Mouse (Mus musculus): ENCODE data around the gene Rpl4.
"Not testable (repeated sequence)": the region's sequence is repeated elsewhere in the genome, so short reads cannot be mapped to it uniquely, and the experiment has no call there.

Gene Rpl4

GRCm38 (mm10) chr9:64172816-64173665 lies at the start of gene Rpl4, which contains the start of gene Zwilch:
Rpl4 (plus strand) TSS chr9:64173375.
Zwilch (minus strand) TSS chr9:64173104.
- peak; percentile 97 for DNase-seq (ENCODE audit: inconsistent ontology term)

GRCm38 (mm10) chr9:64124846-64125245 lies 48.3 kb upstream of the Rpl4 start:
- DNase-seq (ENCODE audit: inconsistent ontology term): peak; percentile 44

- DNase-seq (ENCODE audit: inconsistent ontology term): peak; percentile 26
These were observed 47.9 kb upstream of the Rpl4 start for GRCm38 (mm10) chr9:64125307-64125706.

DNA sequence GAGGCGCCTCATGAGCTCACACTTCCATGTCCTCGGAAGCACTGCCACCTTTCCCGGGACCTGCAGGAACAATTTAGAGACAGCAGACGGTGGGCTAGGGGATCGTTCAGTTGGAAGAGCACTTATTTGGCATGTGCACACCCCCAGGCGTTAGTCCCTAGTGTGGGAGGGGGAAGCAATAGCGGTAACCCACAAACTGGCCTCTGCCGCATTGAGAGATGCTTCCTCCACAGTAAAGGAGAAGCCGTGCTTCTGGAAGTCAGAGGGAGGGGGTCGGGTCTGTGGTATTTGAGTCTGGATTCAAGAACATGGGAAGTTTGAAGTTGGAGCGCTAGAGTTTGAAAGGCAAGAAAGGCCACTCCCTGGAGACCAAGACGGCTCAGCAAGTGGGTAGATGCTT lies 47.1 kb upstream of the Rpl4 start:
- DNase-seq (ENCODE audit: inconsistent ontology term): no peak

DNA sequence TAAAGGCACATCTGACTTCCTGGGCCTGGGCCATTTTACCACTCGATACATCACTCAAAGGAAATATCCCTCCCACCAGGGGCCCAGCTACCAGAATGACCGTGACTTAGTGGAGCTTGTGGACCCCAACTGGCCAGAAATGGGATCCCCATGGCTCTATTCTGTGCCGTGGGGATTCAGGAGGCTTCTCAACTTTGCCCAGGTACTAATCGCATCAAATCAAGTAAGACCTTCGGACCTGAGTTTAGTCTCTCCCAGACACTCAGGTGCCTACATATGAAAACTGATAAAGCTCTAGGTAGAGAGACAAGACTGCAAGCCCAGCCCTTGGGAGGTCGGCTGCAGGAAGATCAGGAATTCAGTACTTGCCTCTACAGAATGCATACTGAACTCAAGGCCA lies 41.6 kb upstream of the Rpl4 start:
- DNase-seq (ENCODE audit: inconsistent ontology term): no peak

DNA sequence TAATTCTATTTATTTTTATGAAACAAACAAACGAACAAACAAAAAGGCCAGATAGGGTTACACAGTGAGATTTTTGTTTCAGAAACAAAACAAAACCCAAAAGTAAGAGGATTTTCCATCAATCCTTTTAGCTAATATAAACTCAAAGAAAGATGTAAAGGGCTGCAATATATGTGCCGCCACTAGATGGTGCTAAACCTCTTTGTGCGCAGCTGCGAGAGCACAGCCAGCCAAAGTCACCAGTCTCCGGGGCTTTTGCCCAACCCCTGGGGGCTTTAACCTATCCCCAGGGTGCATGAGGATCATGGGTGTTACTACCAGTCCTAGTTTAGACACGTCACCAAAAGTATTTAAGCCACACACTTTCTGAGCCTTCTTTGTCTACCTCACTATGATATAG lies 34.3 kb upstream of the Rpl4 start:
- DNase-seq (ENCODE audit: inconsistent ontology term): peak; percentile 7

GRCm38 (mm10) chr9:64139879-64140278 lies 33.3 kb upstream of the Rpl4 start:
- DNase-seq (ENCODE audit: inconsistent ontology term): no peak

GRCm38 (mm10) chr9:64156641-64157040 lies 16.5 kb upstream of the Rpl4 start:
- DNase-seq (ENCODE audit: inconsistent ontology term): no peak

DNA sequence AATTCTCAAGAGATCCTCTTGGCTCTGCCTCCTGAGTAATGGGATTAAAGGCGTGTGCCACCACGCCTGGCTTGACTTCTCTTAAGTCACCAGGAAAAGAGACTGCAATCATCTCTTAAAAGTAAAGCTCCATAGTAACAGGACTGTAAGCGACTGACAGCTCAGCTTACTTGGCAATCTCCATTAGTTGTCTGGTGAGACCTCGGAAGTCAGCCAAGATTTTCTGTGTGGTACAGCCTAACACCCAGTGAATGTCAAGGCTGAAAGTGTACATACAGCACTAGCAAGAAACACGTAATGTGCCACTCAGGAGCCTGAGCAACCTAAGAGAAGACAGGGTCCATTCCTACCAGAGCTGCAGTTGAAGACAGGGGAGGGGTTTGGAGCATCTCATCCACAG lies 12.7 kb upstream of the Rpl4 start:
- DNase-seq (ENCODE audit: inconsistent ontology term): no peak

- not testable (repeated sequence) for DNase-seq (ENCODE audit: inconsistent ontology term)
These were observed 3.2 kb upstream of the Rpl4 start for GRCm38 (mm10) chr9:64169967-64170366.

DNA sequence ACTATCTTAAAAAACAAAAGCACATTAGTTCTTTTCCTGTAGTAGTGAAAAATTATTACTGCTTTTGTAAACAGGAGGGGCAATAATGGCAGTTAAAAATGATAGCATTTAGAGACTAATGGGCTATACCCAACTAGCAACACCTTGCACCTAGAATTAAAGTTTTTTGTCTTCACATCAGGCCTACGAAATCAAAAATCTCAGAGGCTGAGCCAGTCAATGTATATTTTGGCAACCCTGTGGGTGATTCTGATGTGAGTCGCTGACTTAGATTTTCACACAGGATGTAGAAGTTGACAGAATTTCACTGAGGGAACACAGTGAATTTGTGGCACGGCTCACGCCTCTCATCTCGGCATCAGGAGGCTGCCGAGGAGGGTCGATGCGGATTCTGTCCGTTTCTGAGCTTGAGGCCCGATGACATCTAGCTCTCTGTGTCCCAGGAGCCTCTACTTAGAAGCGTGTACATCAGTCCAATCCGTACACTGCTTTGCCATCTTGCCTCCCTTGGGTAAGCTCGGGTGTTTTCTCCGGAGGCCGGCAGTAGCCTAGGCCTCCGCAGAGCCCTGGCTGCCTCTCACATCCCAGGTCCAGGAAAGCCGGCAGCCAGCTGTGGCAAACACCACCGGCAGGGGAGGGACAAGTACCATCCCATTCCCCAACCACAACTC lies 895 bp upstream of the Rpl4 start:
- no peak for DNase-seq (ENCODE audit: inconsistent ontology term)

- no peak for DNase-seq (ENCODE audit: inconsistent ontology term)
These were observed 568 bp downstream of the Rpl4 start for GRCm38 (mm10) chr9:64173666-64174220.

DNA sequence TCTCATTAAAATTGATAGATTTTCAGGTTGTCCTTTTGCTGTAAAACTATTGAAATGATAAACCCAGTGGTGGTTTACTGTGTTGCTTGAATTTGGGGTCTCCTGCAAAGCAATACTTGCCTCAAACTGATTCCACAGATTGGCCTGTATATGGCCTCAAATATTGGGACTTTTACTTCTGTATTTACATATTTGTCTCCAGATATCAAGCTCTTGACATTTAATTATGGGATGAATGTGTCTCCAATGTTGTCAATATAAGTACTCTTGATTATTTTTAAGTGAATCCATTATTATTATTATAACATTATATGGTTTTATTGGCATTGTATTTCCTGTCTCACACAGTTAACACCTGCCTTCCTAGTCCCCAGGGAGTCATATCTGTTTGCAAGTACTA lies 1.2 kb downstream of the Rpl4 start:
- DNase-seq (ENCODE audit: inconsistent ontology term): no peak

DNA sequence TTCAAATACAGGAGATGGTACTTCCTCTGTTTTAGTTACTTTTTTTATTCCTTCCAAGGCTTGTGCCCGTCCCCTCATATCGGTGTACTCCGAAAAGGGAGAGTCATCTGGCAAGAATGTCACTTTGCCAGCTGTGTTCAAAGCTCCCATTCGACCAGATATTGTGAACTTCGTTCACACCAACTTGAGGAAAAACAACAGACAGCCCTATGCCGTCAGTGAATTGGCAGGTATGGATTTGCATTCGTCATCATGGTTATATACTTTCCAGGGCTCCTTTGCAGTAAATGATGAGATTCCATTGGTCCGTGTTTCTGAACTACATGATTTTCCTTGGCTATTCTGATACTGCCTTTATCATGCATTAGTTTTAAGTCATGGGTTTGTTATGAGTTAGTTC lies 1.6 kb downstream of the Rpl4 start:
- DNase-seq (ENCODE audit: inconsistent ontology term): no peak

DNA sequence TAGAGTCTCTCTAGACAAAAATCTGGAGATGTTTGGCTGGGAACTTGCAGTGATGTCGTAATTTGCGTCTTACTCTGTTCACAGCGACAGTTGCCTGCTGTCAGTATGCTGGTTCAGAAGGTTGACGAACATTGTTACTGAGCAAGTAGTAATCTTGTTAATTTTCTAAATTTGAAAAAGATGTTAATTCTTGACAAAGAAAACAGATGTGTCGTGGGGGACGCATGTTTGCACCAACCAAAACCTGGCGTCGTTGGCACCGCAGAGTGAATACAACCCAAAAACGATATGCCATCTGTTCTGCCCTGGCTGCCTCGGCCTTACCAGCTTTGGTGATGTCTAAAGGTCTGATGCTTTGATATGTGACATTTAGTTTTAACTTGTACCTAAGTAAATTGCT lies 2.2 kb downstream of the Rpl4 start:
- DNase-seq (ENCODE audit: inconsistent ontology term): no peak

- DNase-seq (ENCODE audit: inconsistent ontology term): no peak
These were observed 5.4 kb downstream of the Rpl4 start for GRCm38 (mm10) chr9:64178610-64178973.

GRCm38 (mm10) chr9:64178974-64179646 lies 5.9 kb downstream of the Rpl4 start, which contains the start of gene Snapc5:
Snapc5 (plus strand) TSS chr9:64179274.
- DNase-seq (ENCODE audit: inconsistent ontology term): peak; percentile 93

GRCm38 (mm10) chr9:64183295-64183694 lies 10.1 kb downstream of the Rpl4 start:
- DNase-seq (ENCODE audit: inconsistent ontology term): not testable (repeated sequence)

DNA sequence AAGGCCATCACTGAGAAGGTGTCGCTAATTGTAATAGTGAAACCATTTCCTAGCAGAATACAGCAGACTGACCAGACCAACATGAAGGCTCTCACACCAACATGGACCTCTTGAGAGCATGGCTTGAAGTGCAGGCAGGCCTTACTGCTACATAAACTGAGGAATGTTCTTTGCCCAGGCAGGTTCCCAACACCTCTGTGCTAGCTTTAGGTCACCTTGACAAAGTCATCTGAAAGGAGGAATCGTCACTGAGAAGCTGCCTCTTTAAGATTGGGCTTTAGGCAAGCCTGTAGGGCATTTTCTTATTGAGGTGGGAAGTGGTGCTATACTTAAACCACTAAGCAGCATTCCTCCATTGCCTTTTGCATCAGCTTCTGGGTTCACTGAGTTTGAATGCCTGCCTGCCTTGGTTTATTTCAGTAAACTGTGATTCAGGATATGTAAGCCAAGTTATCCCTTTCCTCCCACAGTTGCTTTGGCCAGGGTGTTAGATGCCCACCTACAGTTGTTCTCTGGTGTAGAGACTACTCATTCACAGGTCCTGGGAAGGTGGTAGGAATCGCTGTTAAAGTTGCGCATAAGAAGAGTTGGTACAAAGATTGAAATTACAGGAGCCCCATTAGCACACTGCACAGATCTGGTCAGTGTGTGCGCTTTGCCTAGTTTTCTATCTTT lies 11.1 kb downstream of the Rpl4 start:
- no peak for DNase-seq (ENCODE audit: inconsistent ontology term)

- DNase-seq (ENCODE audit: inconsistent ontology term): no peak
These were observed 20.7 kb downstream of the Rpl4 start for GRCm38 (mm10) chr9:64193879-64194278.

DNA sequence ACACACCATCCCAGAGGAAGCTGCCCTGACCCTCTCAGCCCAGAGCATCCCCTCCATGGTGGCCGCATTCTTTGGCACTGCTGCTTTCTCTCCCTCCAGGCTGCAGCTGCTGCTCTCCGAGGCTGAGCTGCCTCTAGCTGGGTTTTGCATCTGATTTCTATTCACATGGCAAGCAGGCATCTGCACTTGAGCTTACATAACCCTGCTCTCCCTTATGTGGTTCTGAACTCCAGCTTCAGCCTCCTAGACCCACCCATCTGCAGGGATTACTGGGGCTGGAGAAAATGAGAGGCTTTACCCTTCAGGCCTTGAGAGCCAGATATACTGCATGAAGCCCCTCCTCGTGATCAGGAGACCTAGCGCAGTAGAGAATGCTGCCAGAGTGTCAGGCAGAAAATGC lies 22.4 kb downstream of the Rpl4 start:
- DNase-seq (ENCODE audit: inconsistent ontology term): no peak

GRCm38 (mm10) chr9:64197524-64197923 lies 24.3 kb downstream of the Rpl4 start:
- no peak for DNase-seq (ENCODE audit: inconsistent ontology term)

Data from Muller cell, postnatal 12 days (primary cell).